Mouse (Mus musculus) forebrain, postnatal 0 days (tissue): ENCODE data around the gene Cluh. TPM values are rescaled to one million over a fixed set of nuclear protein-coding genes. Genes with fewer than 3 reads are reported as not detected.

Experiments
- ATAC-seq: fragments of 200-750 bp; cut with Nextera tagmentation; 2 replicates; pipeline ENCODE4 v1.8.0; 2017; ENCODE audit warnings: mild to moderate bottlenecking, moderate library complexity
- DNase-seq: peaks from one replicate; pipeline ENCODE4 v3.0.0-alpha.2; 2015
- H3K27ac ChIP-seq: fragments of 300-500 bp; sonication (generic); 2 replicates; pipeline ENCODE4 v1.5.1; 2014; ENCODE audit warnings: low read depth, mild to moderate bottlenecking, antibody characterized with exemption, low read length, moderate library complexity, mixed read lengths
- H3K27me3 ChIP-seq: fragments of 300-500 bp; sonication (generic); 2 replicates; pipeline ENCODE4 v1.6.1; 2014; ENCODE audit warnings: mild to moderate bottlenecking, low read length, mixed read lengths; ENCODE audit not compliant: insufficient read depth
- H3K36me3 ChIP-seq: fragments of 300-500 bp; sonication (generic); 2 replicates; pipeline ENCODE4 v1.6.1; 2014; ENCODE audit warnings: mild to moderate bottlenecking, moderate library complexity; ENCODE audit not compliant: insufficient read depth
- H3K4me1 ChIP-seq: fragments of 300-500 bp; sonication (generic); 2 replicates; pipeline ENCODE4 v1.6.1; 2014; ENCODE audit warnings: antibody characterized with exemption; ENCODE audit not compliant: insufficient read depth
- H3K4me2 ChIP-seq: fragments of 300-500 bp; sonication (generic); 2 replicates; pipeline ENCODE4 v1.6.1; 2014; ENCODE audit warnings: low read depth, mild to moderate bottlenecking, moderate library complexity
- H3K4me3 ChIP-seq: fragments of 300-500 bp; sonication (generic); 2 replicates; pipeline ENCODE4 v1.5.1; 2014; ENCODE audit warnings: low read depth, low read length, mixed read lengths
- H3K9ac ChIP-seq: fragments of 300-500 bp; sonication (generic); 2 replicates; pipeline ENCODE4 v1.6.1; 2014; ENCODE audit warnings: mild to moderate bottlenecking
- H3K9me3 ChIP-seq: fragments of 300-500 bp; sonication (generic); 2 replicates; pipeline ENCODE4 v1.6.1; 2016; ENCODE audit warnings: low read length
- CTCF ChIP-seq: sonication (generic); IDR thresholded peaks from 2 replicates; pipeline ENCODE4 v1.5.1; 2016; ENCODE audit warnings: antibody characterized with exemption, control low read depth, low read depth
- WGBS: fragments of 180-500 bp; shearing (Covaris S2); extraction: QIAGEN DNeasy Blood & Tissue Kit; methylation state at CpG from one replicate; pipeline ENCODE4 v1.1.7; 2014; 5-methylcytosine and 5-hydroxymethylcytosine counted together
- polyA plus RNA-seq: library from polyadenylated mRNA; unstranded; fragments of >200 nt; fragmentation: Nextera tagmentation; extraction: Ambion mirVana; gene quantifications from 2 replicates; pipeline ENCODE4 v1.2.1, GENCODE M21; 2015
- total RNA-seq: library from RNA; depleted of rRNA; stranded (reverse); fragments of >200 nt; gene quantifications from 2 replicates; pipeline ENCODE4 v1.2.3, GENCODE M21; 2014

The Cluh gene
- total and polyA plus RNA-seq, 2 experiments from 2014 or later, result 12.9 to 62.4 TPM

- Histone ChIP-seq H3K4me2 (no peak overlapping the region), H3K27ac (no peak overlapping the region), H3K9me3 (no peaks in the 10 kb centered on the region), H3K4me1 (no peaks in the 10 kb centered on the region), H3K27me3 (no peaks in the 10 kb centered on the region), H3K4me3 (no peak overlapping the region), H3K36me3 (peaks cover 70% of the 10 kb centered on the region), H3K9ac (no peak overlapping the region)
- DNase-seq (no peak), ATAC-seq (no peak)
- no peak for TF ChIP-seq CTCF
- 97% methylated on average over 14 of the region's 14 CpGs for whole genome bisulfite sequencing
These were observed 17.7 kb downstream of the Cluh start for GRCm38 (mm10) chr11:74666776-74667581.

- H3K4me1 ChIP-seq, result no peaks in the 10 kb centered on the region
- H3K9me3 ChIP-seq, result no peaks in the 10 kb centered on the region
- DNase-seq (no peak), ATAC-seq (no peak)
- peaks cover 68% of the 10 kb centered on the region for H3K36me3 ChIP-seq
- WGBS, result 97% methylated on average over 13 of the region's 13 CpGs
- no peak overlapping the region for H3K27ac ChIP-seq
- H3K4me2 ChIP-seq, result no peak overlapping the region
- no peak overlapping the region for H3K9ac ChIP-seq
- no peak overlapping the region for H3K4me3 ChIP-seq
- no peaks in the 10 kb centered on the region for H3K27me3 ChIP-seq
- no peak for TF ChIP-seq CTCF
These were observed 18.3 kb downstream of the Cluh start for GRCm38 (mm10) chr11:74667582-74668010.

- no peak overlapping the region for H3K27ac ChIP-seq
- 90% methylated on average over 5 of the region's 5 CpGs for WGBS
- no peaks in the 10 kb centered on the region for H3K9me3 ChIP-seq
- no peak for TF ChIP-seq CTCF
- no peak overlapping the region for H3K4me3 ChIP-seq
- H3K4me2 ChIP-seq, result no peak overlapping the region
- ATAC-seq, result no peak
- no peak overlapping the region for H3K9ac ChIP-seq
- H3K27me3 ChIP-seq, result no peaks in the 10 kb centered on the region
- H3K4me1 ChIP-seq, result no peaks in the 10 kb centered on the region
- no peak for DNase-seq
- peaks cover 63% of the 10 kb centered on the region for H3K36me3 ChIP-seq
These were observed 19.2 kb downstream of the Cluh start for GRCm38 (mm10) chr11:74668466-74668865.

- ATAC-seq (no peak), DNase-seq (no peak)
- Histone ChIP-seq H3K27me3 (no peaks in the 10 kb centered on the region), H3K4me3 (no peak overlapping the region), H3K27ac (no peak overlapping the region), H3K9ac (no peak overlapping the region), H3K4me2 (no peak overlapping the region), H3K36me3 (peaks cover 61% of the 10 kb centered on the region), H3K4me1 (no peaks in the 10 kb centered on the region), H3K9me3 (no peaks in the 10 kb centered on the region)
- 92% methylated on average over 2 of the region's 2 CpGs for WGBS
- TF ChIP-seq CTCF, result no peak
These were observed 19.7 kb downstream of the Cluh start for GRCm38 (mm10) chr11:74668971-74669370.

- H3K4me2 ChIP-seq, result no peak overlapping the region
- no peaks in the 10 kb centered on the region for H3K4me1 ChIP-seq
- H3K36me3 ChIP-seq, result peaks cover 61% of the 10 kb centered on the region
- H3K27ac ChIP-seq, result no peak overlapping the region
- TF ChIP-seq CTCF, result no peak
- DNase-seq (no peak), ATAC-seq (no peak)
- no peak overlapping the region for H3K9ac ChIP-seq
- H3K9me3 ChIP-seq, result no peaks in the 10 kb centered on the region
- H3K27me3 ChIP-seq, result no peaks in the 10 kb centered on the region
- H3K4me3 ChIP-seq, result no peak overlapping the region
These were observed 20.9 kb downstream of the Cluh start for GRCm38 (mm10) chr11:74670151-74670550.

- H3K27ac ChIP-seq, result no peak overlapping the region
- H3K4me3 ChIP-seq, result no peak overlapping the region
- ATAC-seq (no peak), DNase-seq (no peak)
- WGBS, result 82% methylated on average over 1 of the region's 1 CpGs
- H3K9ac ChIP-seq, result no peak overlapping the region
- no peaks in the 10 kb centered on the region for H3K9me3 ChIP-seq
- no peaks in the 10 kb centered on the region for H3K4me1 ChIP-seq
- no peaks in the 10 kb centered on the region for H3K27me3 ChIP-seq
- H3K4me2 ChIP-seq, result no peak overlapping the region
- H3K36me3 ChIP-seq, result peaks cover 55% of the 10 kb centered on the region
- no peak for TF ChIP-seq CTCF
These were observed 21.7 kb downstream of the Cluh start for GRCm38 (mm10) chr11:74671013-74671412.

- 92% methylated on average over 5 of the region's 5 CpGs for WGBS
- Histone ChIP-seq H3K9ac (no peak overlapping the region), H3K9me3 (no peaks in the 10 kb centered on the region), H3K36me3 (peaks cover 47% of the 10 kb centered on the region), H3K27me3 (no peaks in the 10 kb centered on the region), H3K27ac (no peak overlapping the region), H3K4me1 (no peaks in the 10 kb centered on the region), H3K4me3 (no peak overlapping the region), H3K4me2 (no peak overlapping the region)
- no peak for TF ChIP-seq CTCF
- ATAC-seq (no peak), DNase-seq (peak; percentile 22)
These were observed 22.5 kb downstream of the Cluh start for GRCm38 (mm10) chr11:74671839-74672238.
